Mouse (Mus musculus) stomach, embryonic 16.5 days (tissue): Measurements from ENCODE around the gene Pard3b. TPM values are rescaled to one million over a fixed set of nuclear protein-coding genes. Genes with fewer than 3 reads are reported as not detected.

Experiments
- ATAC-seq: fragments of 200-750 bp; cut with Nextera tagmentation; 2 replicates; pipeline ENCODE4 v1.8.0; 2017; ENCODE audit warnings: moderate number of reproducible peaks, moderate TSS enrichment; ENCODE audit not compliant: insufficient read depth, low FRiP score
- H3K27ac ChIP-seq: fragments of 300-500 bp; sonication (generic); 2 replicates; pipeline ENCODE4 v1.5.1; 2014; ENCODE audit warnings: low read length
- H3K27me3 ChIP-seq: fragments of 300-500 bp; sonication (generic); 2 replicates; pipeline ENCODE4 v1.6.1; 2014; ENCODE audit warnings: low read length, control low read depth, mixed read lengths; ENCODE audit not compliant: control insufficient read depth, insufficient read depth
- H3K36me3 ChIP-seq: fragments of 300-500 bp; sonication (generic); 2 replicates; pipeline ENCODE4 v1.6.1; 2014; ENCODE audit warnings: low read length; ENCODE audit not compliant: control insufficient read depth, insufficient read depth
- H3K4me1 ChIP-seq: fragments of 300-500 bp; sonication (generic); 2 replicates; pipeline ENCODE4 v1.6.1; 2014; ENCODE audit warnings: low read length, control low read depth, mixed read lengths; ENCODE audit not compliant: control insufficient read depth, insufficient read depth
- H3K4me2 ChIP-seq: fragments of 300-500 bp; sonication (generic); 2 replicates; pipeline ENCODE4 v1.6.1; 2014; ENCODE audit warnings: low read depth, low read length, mixed read lengths
- H3K4me3 ChIP-seq: fragments of 300-500 bp; sonication (generic); replicated peaks from 2 replicates; pipeline ENCODE4 v1.5.1; 2014; ENCODE audit warnings: mild to moderate bottlenecking, low read length
- H3K9ac ChIP-seq: fragments of 300-500 bp; sonication (generic); 2 replicates; pipeline ENCODE4 v1.6.1; 2014; ENCODE audit warnings: low read length
- H3K9me3 ChIP-seq: fragments of 300-500 bp; sonication (generic); replicated peaks from 2 replicates; pipeline ENCODE4 v1.6.1; 2016; ENCODE audit warnings: low read length, control low read depth; ENCODE audit not compliant: control insufficient read depth
- WGBS: fragments of 180-500 bp; shearing (Covaris S2); extraction: QIAGEN DNeasy Blood & Tissue Kit; methylation state at CpG from one replicate; pipeline ENCODE4 v1.1.7; 2014; 5-methylcytosine and 5-hydroxymethylcytosine counted together
- polyA plus RNA-seq: library from polyadenylated mRNA; unstranded; fragments of >200 nt; fragmentation: Nextera tagmentation; extraction: Ambion mirVana; gene quantifications from 2 replicates; pipeline ENCODE4 v1.2.1, GENCODE M21; 2015

Pard3b gene
- polyA plus RNA-seq, 1 experiment from 2014 or later: 15.7 TPM

DNA sequence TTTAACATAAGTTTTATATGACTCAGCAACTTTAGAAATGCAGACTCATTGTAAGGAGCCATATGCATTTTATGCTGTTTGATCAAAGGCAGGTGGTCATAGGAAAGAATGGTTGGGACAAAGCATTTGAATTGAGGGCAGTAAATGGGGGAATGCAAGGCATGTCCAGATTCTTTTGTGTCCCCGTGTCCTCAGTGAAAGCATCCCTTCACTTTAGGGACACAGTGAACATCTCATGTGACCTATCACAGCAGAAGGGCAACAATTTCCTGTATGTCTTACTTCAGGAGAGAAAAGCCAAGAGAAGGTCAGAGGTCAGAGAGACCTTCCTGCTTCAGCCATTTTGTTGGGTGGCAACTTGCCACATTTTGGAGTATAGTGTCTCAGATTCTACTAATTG lies 745.6 kb downstream of the Pard3b start:
- Histone ChIP-seq H3K9ac (no peak overlapping the region), H3K9me3 (no peaks in the 10 kb centered on the region), H3K36me3 (no peaks in the 10 kb centered on the region), H3K27me3 (no peaks in the 10 kb centered on the region), H3K4me2 (no peak overlapping the region), H3K27ac (no peak overlapping the region), H3K4me1 (no peaks in the 10 kb centered on the region), H3K4me3 (no peak overlapping the region)
- no peak for ATAC-seq
- WGBS: 90% methylated on average over 1 of the region's 1 CpGs

DNA sequence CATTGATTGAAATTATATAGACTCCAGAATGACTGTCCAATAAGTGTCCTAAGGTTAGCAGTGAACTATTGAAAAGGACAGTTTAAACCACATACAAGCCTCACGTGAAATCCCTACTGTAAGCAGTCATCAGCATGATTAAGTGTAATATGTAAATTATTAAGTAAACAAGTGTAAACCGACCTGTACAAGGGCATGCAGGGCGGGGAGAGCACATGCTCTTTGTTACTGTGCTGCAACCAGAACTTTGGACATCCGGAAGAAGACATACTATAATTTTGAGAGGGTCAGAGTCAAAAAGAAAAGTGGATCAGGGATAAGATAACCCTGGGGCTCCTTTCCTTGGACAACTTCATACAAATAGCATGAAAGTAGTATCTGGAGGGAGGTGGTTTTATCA lies 749.4 kb downstream of the Pard3b start:
- H3K9me3 ChIP-seq: no peaks in the 10 kb centered on the region
- WGBS: 51% methylated on average over 4 of the region's 4 CpGs
- H3K4me3 ChIP-seq: no peak overlapping the region
- H3K27ac ChIP-seq: no peak overlapping the region
- no peak overlapping the region for H3K9ac ChIP-seq
- no peaks in the 10 kb centered on the region for H3K27me3 ChIP-seq
- no peak for ATAC-seq
- H3K4me2 ChIP-seq: no peak overlapping the region
- H3K4me1 ChIP-seq: peaks cover 1% of the 10 kb centered on the region; the same call in 1 of the 2 replicates
- no peaks in the 10 kb centered on the region for H3K36me3 ChIP-seq

- H3K27me3 ChIP-seq: no peaks in the 10 kb centered on the region
- H3K4me1 ChIP-seq: peaks cover 2% of the 10 kb centered on the region; the same call in 1 of the 2 replicates
- WGBS: 28% methylated on average over 4 of the region's 4 CpGs
- no peaks in the 10 kb centered on the region for H3K9me3 ChIP-seq
- H3K36me3 ChIP-seq: no peaks in the 10 kb centered on the region
- no peak for ATAC-seq
- H3K9ac ChIP-seq: no peak overlapping the region
- H3K27ac ChIP-seq: no peak overlapping the region
- H3K4me3 ChIP-seq: no peak overlapping the region
- no peak overlapping the region for H3K4me2 ChIP-seq
Observed at GRCm38 (mm10) chr1:62392863-62393262, 754.2 kb downstream of the Pard3b start.

GRCm38 (mm10) chr1:62394555-62394954 lies 755.9 kb downstream of the Pard3b start:
- ATAC-seq: no peak
- 87% methylated on average over 3 of the region's 3 CpGs for WGBS

GRCm38 (mm10) chr1:62398261-62398660 lies 759.6 kb downstream of the Pard3b start:
- Histone ChIP-seq H3K27me3 (no peaks in the 10 kb centered on the region), H3K27ac (no peak overlapping the region), H3K4me1 (no peaks in the 10 kb centered on the region), H3K36me3 (no peaks in the 10 kb centered on the region), H3K4me3 (no peak overlapping the region), H3K9ac (no peak overlapping the region), H3K4me2 (no peak overlapping the region), H3K9me3 (no peaks in the 10 kb centered on the region)
- WGBS: 26% methylated on average over 3 of the region's 3 CpGs
- ATAC-seq: no peak

More at GRCm38 (mm10) chr1:62394555-62394954, 755.9 kb downstream of the Pard3b start:
- no peaks in the 10 kb centered on the region for H3K9me3 ChIP-seq
- H3K4me3 ChIP-seq: no peak overlapping the region
- H3K9ac ChIP-seq: no peak overlapping the region
- H3K4me1 ChIP-seq: peaks cover 2% of the 10 kb centered on the region; the same call in 1 of the 2 replicates
- no peak overlapping the region for H3K27ac ChIP-seq
- H3K36me3 ChIP-seq: no peaks in the 10 kb centered on the region
- no peaks in the 10 kb centered on the region for H3K27me3 ChIP-seq
- H3K4me2 ChIP-seq: no peak overlapping the region

GRCm38 (mm10) chr1:62398738-62399137 lies 760.1 kb downstream of the Pard3b start:
- no peaks in the 10 kb centered on the region for H3K9me3 ChIP-seq
- no peak for ATAC-seq
- no peaks in the 10 kb centered on the region for H3K36me3 ChIP-seq
- H3K4me1 ChIP-seq: no peaks in the 10 kb centered on the region
- H3K9ac ChIP-seq: no peak overlapping the region
- H3K4me3 ChIP-seq: no peak overlapping the region
- 77% methylated on average over 4 of the region's 4 CpGs for WGBS
- no peak overlapping the region for H3K27ac ChIP-seq
- no peak overlapping the region for H3K4me2 ChIP-seq
- no peaks in the 10 kb centered on the region for H3K27me3 ChIP-seq

DNA sequence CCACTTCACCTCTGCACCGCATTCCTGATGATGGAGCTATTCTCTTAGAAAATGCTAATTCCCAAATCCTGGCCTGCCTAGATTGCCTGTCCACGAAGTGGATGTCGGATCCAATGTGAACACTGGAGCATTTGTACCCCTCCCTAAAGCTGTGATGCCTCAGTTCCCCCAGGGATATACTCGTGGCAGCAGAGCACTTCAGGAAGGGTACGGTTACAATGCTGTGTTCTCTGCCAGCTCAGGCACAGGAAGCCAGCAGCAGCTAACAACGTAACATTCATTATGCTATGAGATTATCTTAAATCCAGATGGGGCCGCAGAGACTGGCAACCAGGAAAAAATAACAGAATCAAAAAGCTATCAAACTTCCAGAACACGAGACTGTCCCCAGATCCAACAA lies 766.4 kb downstream of the Pard3b start:
- Histone ChIP-seq H3K9me3 (no peaks in the 10 kb centered on the region), H3K27me3 (no peaks in the 10 kb centered on the region), H3K4me3 (no peak overlapping the region), H3K36me3 (no peaks in the 10 kb centered on the region), H3K4me1 (no peaks in the 10 kb centered on the region), H3K27ac (no peak overlapping the region), H3K9ac (no peak overlapping the region), H3K4me2 (no peak overlapping the region)
- WGBS: 60% methylated on average over 8 of the region's 8 CpGs
- no peak for ATAC-seq

DNA sequence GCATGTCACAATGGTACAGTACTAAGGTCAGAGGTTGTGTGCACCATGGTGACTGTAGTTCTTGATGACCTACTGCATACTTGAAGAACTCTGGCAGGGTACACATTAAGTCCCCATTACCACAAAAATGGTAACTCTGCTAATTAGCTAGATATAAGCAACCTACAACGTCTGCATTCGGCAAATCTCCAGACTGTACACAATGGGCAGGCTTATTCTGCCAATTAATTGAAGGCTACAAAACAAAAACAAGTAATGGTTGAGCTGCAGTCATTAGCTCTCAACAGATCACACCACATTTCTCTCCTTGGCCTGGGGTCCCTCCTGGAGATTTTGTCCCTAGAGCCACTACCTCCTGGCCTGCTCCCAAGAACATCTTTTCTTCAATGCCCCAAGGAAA lies 772.7 kb downstream of the Pard3b start:
- no peak overlapping the region for H3K27ac ChIP-seq
- no peak for ATAC-seq
- H3K4me1 ChIP-seq: 0 out of 2 replicates have a peak, but pooled peaks cover 8% of the 10 kb centered on the region
- 92% methylated on average over 2 of the region's 2 CpGs for WGBS
- H3K27me3 ChIP-seq: no peaks in the 10 kb centered on the region
- H3K9ac ChIP-seq: no peak overlapping the region
- no peaks in the 10 kb centered on the region for H3K9me3 ChIP-seq
- no peak overlapping the region for H3K4me3 ChIP-seq
- no peak overlapping the region for H3K4me2 ChIP-seq
- H3K36me3 ChIP-seq: no peaks in the 10 kb centered on the region

DNA sequence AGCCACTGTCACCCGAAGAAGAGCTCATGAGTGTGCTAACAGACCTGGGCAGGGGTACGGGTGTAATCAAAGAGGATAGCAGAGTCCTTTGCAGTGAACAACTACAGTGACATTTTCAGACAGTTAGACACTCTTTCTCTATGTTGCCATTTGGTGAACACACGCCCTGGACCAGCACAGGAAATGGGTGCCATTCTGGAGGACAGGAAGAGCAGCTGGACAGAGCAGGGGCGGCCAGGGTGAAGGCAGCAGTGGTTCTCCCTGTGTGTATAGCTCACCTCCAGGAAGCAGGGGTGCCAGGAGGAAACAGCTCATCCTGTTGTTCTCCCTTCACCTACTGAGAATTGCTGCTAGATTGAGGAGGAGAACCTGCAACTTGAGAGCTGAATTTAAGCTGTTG lies 773.4 kb downstream of the Pard3b start:
- H3K4me3 ChIP-seq: no peak overlapping the region
- H3K36me3 ChIP-seq: no peaks in the 10 kb centered on the region
- no peaks in the 10 kb centered on the region for H3K27me3 ChIP-seq
- no peak for ATAC-seq
- 58% methylated on average over 4 of the region's 4 CpGs for whole genome bisulfite sequencing
- H3K27ac ChIP-seq: no peak overlapping the region
- 0 out of 2 replicates have a peak, but pooled peaks cover 8% of the 10 kb centered on the region for H3K4me1 ChIP-seq
- no peak overlapping the region for H3K9ac ChIP-seq
- no peaks in the 10 kb centered on the region for H3K9me3 ChIP-seq
- H3K4me2 ChIP-seq: no peak overlapping the region

GRCm38 (mm10) chr1:62412988-62413387 lies 774.4 kb downstream of the Pard3b start:
- Histone ChIP-seq H3K36me3 (no peaks in the 10 kb centered on the region), H3K27me3 (no peaks in the 10 kb centered on the region), H3K9me3 (no peaks in the 10 kb centered on the region), H3K27ac (no peak overlapping the region), H3K4me2 (no peak overlapping the region), H3K9ac (no peak overlapping the region), H3K4me3 (no peak overlapping the region), H3K4me1 (0 out of 2 replicates have a peak, but pooled peaks cover 8% of the 10 kb centered on the region)
- WGBS: 60% methylated on average over 3 of the region's 3 CpGs
- no peak for ATAC-seq
